Mouse (Mus musculus) heart, adult 9 months (tissue): ENCODE results near the gene Olfr780.
"Not testable (repeated sequence)": the region's sequence is repeated elsewhere in the genome, so short reads cannot be mapped to it uniquely, and the experiment has no call there.

Source experiments
- DNase-seq, 2 experiments: peaks; one replicate each; pipeline ENCODE4 v3.0.0; 2022; ENCODE audit warnings: low spot score in 2 of 2

The Olfr780 gene

DNA sequence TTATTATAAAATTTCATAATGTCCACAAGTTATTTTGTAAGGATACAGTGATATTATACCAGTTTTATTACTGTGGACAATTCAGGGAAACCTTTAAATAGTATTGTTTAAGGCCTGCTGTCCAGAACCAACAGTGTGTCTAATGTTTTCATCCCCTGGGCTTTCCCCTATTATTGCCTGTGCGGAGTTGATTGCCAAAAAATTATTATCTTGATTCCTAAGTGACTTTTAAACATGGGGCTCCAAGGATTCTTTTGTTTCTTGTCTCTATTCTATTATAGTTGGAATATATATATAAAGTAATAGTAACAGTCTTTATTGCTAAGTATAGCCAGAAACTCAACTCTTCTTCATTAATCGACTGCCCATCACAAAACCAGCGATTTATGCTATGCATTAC, at the start of gene Olfr780:
Olfr780 (plus strand) TSS at position 301 of the 400 bp plus-strand sequence.
- no peak for DNase-seq

DNA sequence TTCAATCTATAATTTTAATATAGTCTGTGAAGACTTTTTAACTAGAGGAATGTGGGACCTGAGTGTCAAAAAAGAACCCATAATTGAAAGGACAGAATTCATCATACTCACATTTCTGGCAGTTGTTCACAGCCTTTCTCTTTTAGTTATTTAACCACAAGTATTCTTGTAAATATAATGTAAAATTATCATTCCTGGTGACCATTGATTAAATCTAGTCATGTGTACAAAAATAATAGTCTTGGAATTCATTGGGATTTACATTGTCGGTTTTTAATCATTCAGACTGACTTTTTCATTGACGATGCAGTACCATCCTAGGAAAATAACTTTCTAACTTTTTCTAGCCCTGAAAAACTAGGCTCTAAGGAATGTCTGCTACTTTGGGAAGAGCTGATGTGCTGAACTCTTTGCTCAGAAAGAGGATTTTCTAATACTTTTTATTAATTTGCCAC, 46.8 kb upstream of the Olfr780 start, which contains the start of gene Olfr777:
Olfr777 (minus strand) TSS at position 405 of the 455 bp plus-strand sequence.
- no peak for DNase-seq

DNA sequence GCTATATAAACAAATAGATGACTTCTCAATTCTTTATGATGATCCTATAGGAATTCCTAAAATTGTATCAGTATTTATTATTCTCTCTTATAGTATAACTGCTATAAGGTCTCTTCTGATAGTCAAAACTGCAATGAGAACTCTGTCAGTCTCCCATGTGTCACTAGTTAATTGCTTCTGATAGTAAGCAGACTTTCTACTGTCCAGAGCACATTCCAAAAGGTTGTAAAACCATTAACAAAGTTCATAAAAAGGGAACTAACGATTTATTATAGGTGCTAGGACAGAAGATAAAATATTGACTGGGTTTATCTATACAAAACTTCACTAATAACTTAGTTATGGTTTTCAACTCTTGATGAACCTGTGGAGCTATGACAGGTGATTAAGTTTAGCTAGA, 4.9 kb upstream of the Olfr780 start:
- DNase-seq, result not testable (repeated sequence)

DNA sequence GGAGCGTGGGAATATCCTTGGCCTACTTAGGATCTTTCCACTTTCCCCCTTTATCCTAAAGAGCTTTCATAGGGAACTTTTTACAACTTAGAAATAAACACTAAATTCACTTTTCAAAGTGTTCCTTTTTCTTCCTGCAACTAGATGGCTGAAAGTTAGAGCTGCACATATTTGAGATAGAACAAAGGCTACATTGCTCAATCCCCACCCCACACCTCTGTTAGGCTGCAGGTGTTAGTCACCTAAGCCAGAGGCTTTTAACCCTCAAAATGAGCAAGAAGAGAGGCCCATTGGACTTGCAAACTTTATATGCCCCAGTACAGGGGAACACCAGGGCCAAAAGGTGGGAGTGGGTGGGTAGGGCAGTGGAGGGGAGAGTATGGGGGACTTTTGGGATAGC, 4.4 kb upstream of the Olfr780 start:
- DNase-seq, result not testable (repeated sequence)

DNA sequence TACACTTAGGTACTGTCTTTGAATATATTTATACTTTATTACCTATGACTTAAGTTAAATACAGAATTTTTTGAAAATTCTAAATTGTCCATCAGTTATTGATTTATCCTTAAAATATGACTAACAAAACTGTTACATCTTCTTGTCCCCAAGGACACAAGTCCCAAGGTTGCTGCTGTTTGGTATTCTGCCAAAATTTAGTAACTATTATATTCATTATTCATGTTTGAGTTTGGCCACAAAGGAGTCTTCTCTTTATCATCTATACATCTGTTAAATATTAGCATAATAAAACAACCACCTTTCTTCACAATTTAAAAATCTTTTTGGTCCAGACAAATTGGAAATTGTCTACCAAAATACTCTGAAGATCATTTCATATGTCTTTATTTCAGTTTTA, 10.6 kb downstream of the Olfr780 start, which contains the start of gene Olfr781:
Olfr781 (plus strand) TSS at position 301 of the 400 bp plus-strand sequence.
- no peak for DNase-seq

DNA sequence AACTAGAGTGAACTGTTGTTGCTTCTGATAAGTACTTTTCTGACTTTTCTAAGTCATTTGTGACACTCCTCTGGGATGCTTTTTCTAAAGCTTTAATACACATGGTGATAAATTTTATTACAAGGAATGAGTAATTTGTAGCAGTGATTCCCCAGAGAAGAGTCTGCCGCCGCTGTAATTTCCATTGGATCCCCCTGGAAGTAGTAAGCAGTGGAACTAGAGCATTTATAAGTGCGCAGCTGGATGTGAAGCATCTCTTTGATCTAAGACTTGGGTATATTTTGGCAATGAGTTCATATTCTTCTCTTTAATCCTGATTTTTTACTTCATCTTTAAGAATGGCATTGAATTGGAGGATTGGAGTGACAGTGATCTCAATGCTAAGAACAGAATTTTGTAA, 30.6 kb downstream of the Olfr780 start, which contains the start of gene Olfr782:
Olfr782 (plus strand) TSS at position 301 of the 400 bp plus-strand sequence.
- no peak for DNase-seq

DNA sequence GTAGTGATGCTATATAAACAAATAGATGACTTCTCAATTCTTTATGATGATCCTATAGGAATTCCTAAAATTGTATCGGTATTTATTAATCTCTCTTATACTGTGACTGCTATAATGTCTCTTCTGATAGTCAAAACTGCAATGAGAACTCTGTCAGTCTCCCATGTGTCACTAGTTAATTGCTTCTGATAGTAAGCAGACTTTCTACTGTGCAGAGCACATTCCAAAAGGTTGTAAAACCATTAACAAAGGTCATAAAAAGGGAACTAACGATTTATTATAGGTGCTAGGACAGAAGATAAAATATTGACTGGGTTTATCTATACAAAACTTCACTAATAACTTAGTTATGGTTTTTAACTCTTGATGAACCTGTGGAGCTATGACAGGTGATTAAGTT, 34.6 kb downstream of the Olfr780 start:
- DNase-seq, result not testable (repeated sequence)

DNA sequence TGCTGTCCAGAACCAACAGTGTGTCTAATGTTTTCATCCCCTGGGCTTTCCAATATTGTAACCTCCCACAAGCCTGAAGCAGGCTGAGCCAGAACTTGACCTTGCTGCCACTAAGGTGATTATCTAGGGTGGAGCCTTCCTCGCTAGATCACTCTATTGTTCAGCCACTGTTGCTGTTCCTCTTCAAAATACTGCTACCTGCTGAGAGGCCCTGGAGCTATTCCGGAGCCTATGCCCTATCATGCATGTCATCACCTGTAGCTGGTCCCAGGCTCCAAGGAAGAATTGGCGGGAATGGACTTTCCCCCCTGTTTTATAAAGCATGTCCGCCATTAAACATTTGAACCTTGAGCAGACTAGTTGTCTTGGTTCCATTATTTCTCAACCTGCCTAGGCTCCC, 38.6 kb downstream of the Olfr780 start:
- DNase-seq, result not testable (repeated sequence)

DNA sequence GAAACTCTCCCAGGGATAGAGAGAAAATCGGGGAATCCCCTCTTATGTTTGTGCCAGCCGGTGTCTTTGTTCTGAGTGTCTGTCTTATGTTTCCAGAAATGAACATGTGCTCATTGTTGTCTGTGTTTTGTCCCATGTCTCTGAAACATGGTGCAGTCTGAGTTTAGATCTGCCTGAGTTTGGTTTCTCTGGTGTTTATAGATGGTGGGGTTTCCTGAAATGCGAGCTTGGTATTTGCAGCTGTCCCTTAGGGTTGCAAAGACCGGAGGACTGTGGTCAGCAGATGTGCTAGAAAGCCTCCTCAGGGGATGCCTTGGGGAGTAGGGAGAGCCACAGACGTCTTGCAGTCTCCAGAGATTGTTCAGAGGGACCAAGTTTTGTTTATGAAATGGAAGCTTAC, 39.4 kb downstream of the Olfr780 start:
- DNase-seq, result no peak
